Mouse (Mus musculus) spleen, adult 2 months (tissue): ENCODE results near the gene Dusp19.

Experiments
- CTCF ChIP-seq: fragments of 200-500 bp; IDR thresholded peaks from 2 replicates; pipeline ENCODE4 v1.5.1; 2011; ENCODE audit warnings: mild to moderate bottlenecking, inconsistent platforms; ENCODE audit not compliant: insufficient read depth, insufficient read length, insufficient replicate concordance; ENCODE audit errors: extremely low read depth
- POLR2A ChIP-seq: fragments of 200-500 bp; IDR thresholded peaks from 2 replicates; pipeline ENCODE4 v1.6.1; 2011; ENCODE audit warnings: low read depth, low read length, inconsistent platforms

- TF ChIP-seq POLR2A = no peak
- TF ChIP-seq CTCF = no peak
These were observed 50.6 kb downstream of the Dusp19 start for GRCm38 (mm10) chr2:80667396-80667964.
